Mouse (Mus musculus) kidney, postnatal 36 days (tissue): ENCODE results near the gene Eddm3b.
"Not testable (repeated sequence)": the region's sequence is repeated elsewhere in the genome, so short reads cannot be mapped to it uniquely, and the experiment has no call there.

Experiments
- DNase-seq, 2 experiments: peaks; one replicate each; pipeline ENCODE4 v3.0.0; 2021 to 2022; ENCODE audit warnings: mixed read lengths in 2 of 2

Gene Eddm3b

GRCm38 (mm10) chr14:51145521-51145920 lies 31.3 kb downstream of the Eddm3b start:
- DNase-seq, result no peak

- DNase-seq, result no peak
These were observed 32.5 kb downstream of the Eddm3b start, which contains the start of gene Rnase1 for GRCm38 (mm10) chr14:51146685-51147084. Rnase1 (minus strand) TSS chr14:51146785.

GRCm38 (mm10) chr14:51148006-51148405 lies 33.8 kb downstream of the Eddm3b start:
- no peak for DNase-seq

- DNase-seq, result no peak
These were observed 34.9 kb downstream of the Eddm3b start for GRCm38 (mm10) chr14:51149164-51149563.

GRCm38 (mm10) chr14:51150206-51150831 lies 36.1 kb downstream of the Eddm3b start:
- no peak for DNase-seq

- DNase-seq, result no peak
These were observed 38.1 kb downstream of the Eddm3b start for GRCm38 (mm10) chr14:51152249-51152870.

GRCm38 (mm10) chr14:51156056-51156735 lies 42.0 kb downstream of the Eddm3b start:
- DNase-seq, result no peak

GRCm38 (mm10) chr14:51156736-51157068 lies 42.5 kb downstream of the Eddm3b start:
- no peak for DNase-seq

GRCm38 (mm10) chr14:51157072-51157471 lies 42.8 kb downstream of the Eddm3b start:
- DNase-seq, result no peak

- DNase-seq, result not testable (repeated sequence)
These were observed 47.8 kb downstream of the Eddm3b start, which contains the start of gene Rnase2b for GRCm38 (mm10) chr14:51161976-51162375. Rnase2b (plus strand) TSS chr14:51162260.

GRCm38 (mm10) chr14:51163323-51163722 lies 49.1 kb downstream of the Eddm3b start:
- not testable (repeated sequence) for DNase-seq

- no peak for DNase-seq
These were observed 51.2 kb downstream of the Eddm3b start for GRCm38 (mm10) chr14:51165435-51165834.

GRCm38 (mm10) chr14:51166068-51166467 lies 51.8 kb downstream of the Eddm3b start:
- DNase-seq, result no peak
